Mouse (Mus musculus): Measurements from ENCODE around the gene Ifi206.
"Not testable (repeated sequence)": the region's sequence is repeated elsewhere in the genome, so short reads cannot be mapped to it uniquely, and the experiment has no call there.

GRCm38 (mm10) chr1:173535791-173536190, 45.0 kb upstream of the Ifi206 start, which contains the start of gene Ifi214:
- not testable (repeated sequence) for TF ChIP-seq CTCF, POLR2A (IDR thresholded peaks at IDR 0.05; ENCODE audit: insufficient read depth, low read depth, low read length)

All from olfactory bulb, adult 2 months (tissue).